Mouse (Mus musculus) neural tube, embryonic 11.5 days (tissue): ENCODE results near the gene Ppp4c. TPM values are rescaled to one million over a fixed set of nuclear protein-coding genes. Genes with fewer than 3 reads are reported as not detected.

Experiments
- ATAC-seq: fragments of 200-750 bp; cut with Nextera tagmentation; 2 replicates; pipeline ENCODE4 v1.8.0; 2017; ENCODE audit warnings: moderate number of reproducible peaks, mild to moderate bottlenecking, moderate TSS enrichment, moderate library complexity; ENCODE audit not compliant: insufficient read depth, low FRiP score, low TSS enrichment
- DNase-seq: peaks from one replicate; pipeline ENCODE4 v3.0.0-alpha.2; 2015; ENCODE audit warnings: low spot score
- H3K27ac ChIP-seq: fragments of 300-500 bp; sonication (generic); 2 replicates; pipeline ENCODE4 v1.5.1; 2014; ENCODE audit warnings: low read depth, mild to moderate bottlenecking, low read length
- H3K27me3 ChIP-seq: fragments of 300-500 bp; sonication (generic); 2 replicates; pipeline ENCODE4 v1.6.1; 2014; ENCODE audit warnings: mild to moderate bottlenecking, low read length, mixed read lengths; ENCODE audit not compliant: control insufficient read depth, insufficient read depth
- H3K36me3 ChIP-seq: fragments of 300-500 bp; sonication (generic); 2 replicates; pipeline ENCODE4 v1.6.1; 2014; ENCODE audit warnings: mild to moderate bottlenecking, low read length, moderate library complexity, mixed read lengths; ENCODE audit not compliant: control insufficient read depth, insufficient read depth
- H3K4me1 ChIP-seq: fragments of 300-500 bp; sonication (generic); 2 replicates; pipeline ENCODE4 v1.6.1; 2014; ENCODE audit warnings: low read length, mixed read lengths; ENCODE audit not compliant: control insufficient read depth, insufficient read depth
- H3K4me2 ChIP-seq: fragments of 300-500 bp; sonication (generic); 2 replicates; pipeline ENCODE4 v1.6.1; 2014; ENCODE audit warnings: low read depth, mild to moderate bottlenecking, moderate library complexity
- H3K4me3 ChIP-seq: fragments of 300-500 bp; sonication (generic); 2 replicates; pipeline ENCODE4 v1.5.1; 2014; ENCODE audit warnings: low read depth, low read length
- H3K9ac ChIP-seq: fragments of 300-500 bp; sonication (generic); 2 replicates; pipeline ENCODE4 v1.6.1; 2014; ENCODE audit warnings: mild to moderate bottlenecking, low read length
- H3K9me3 ChIP-seq: fragments of 300-500 bp; sonication (generic); 2 replicates; pipeline ENCODE4 v1.6.1; 2016; ENCODE audit warnings: low read length; ENCODE audit not compliant: control insufficient read depth
- WGBS: fragments of 180-500 bp; shearing (Covaris S2); extraction: QIAGEN DNeasy Blood & Tissue Kit; methylation state at CpG from one replicate; pipeline ENCODE4 v1.1.7; 2014; 5-methylcytosine and 5-hydroxymethylcytosine counted together
- polyA plus RNA-seq: library from polyadenylated mRNA; unstranded; fragments of >200 nt; fragmentation: Nextera tagmentation; extraction: Ambion mirVana; gene quantifications from 2 replicates; pipeline ENCODE4 v1.2.1, GENCODE M21; 2014

Ppp4c gene
- polyA plus RNA-seq, 1 experiment from 2014 or later, result 318 TPM

DNA sequence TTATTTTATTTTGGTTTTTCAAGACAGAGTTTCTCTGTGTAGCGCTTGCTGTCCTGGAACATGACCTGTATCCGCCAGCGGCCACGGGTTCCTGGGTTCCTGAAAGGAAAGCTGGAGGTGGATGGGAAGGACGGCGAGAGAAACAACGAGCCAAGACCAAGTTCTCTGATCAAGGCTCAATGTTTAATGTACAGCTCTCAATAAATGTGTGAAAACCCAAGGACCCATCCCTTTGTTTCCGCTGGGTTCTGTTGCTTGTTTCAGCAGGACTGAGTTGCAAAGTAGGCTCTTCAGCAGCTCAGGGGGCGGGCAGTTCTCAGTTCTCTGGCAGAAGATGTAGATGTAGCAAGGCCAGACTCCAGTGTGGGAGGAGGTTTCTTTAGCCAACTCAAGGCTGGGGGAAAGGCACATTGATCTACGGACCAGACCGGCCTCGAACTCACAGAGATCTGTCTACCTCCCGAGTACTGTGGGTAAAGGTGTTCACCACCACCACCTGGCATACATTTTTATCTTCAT lies 50.3 kb downstream of the Ppp4c start:
- no peaks in the 10 kb centered on the region for H3K4me1 ChIP-seq
- ATAC-seq (no peak), DNase-seq (no peak)
- H3K27me3 ChIP-seq, result no peaks in the 10 kb centered on the region
- no peaks in the 10 kb centered on the region for H3K9me3 ChIP-seq
- H3K4me2 ChIP-seq, result no peak overlapping the region
- H3K27ac ChIP-seq, result no peak overlapping the region
- WGBS, result 89% methylated on average over 13 of the region's 13 CpGs
- H3K4me3 ChIP-seq, result no peak overlapping the region
- H3K9ac ChIP-seq, result no peak overlapping the region
- H3K36me3 ChIP-seq, result no peaks in the 10 kb centered on the region

- H3K27me3 ChIP-seq, result no peaks in the 10 kb centered on the region
- H3K4me1 ChIP-seq, result no peaks in the 10 kb centered on the region
- H3K4me2 ChIP-seq, result no peak overlapping the region
- no peak for DNase-seq
- ATAC-seq, result no peak
- H3K4me3 ChIP-seq, result no peak overlapping the region
- H3K36me3 ChIP-seq, result no peaks in the 10 kb centered on the region
- H3K27ac ChIP-seq, result no peak overlapping the region
- H3K9ac ChIP-seq, result no peak overlapping the region
- H3K9me3 ChIP-seq, result no peaks in the 10 kb centered on the region
- WGBS, result 89% methylated on average over 5 of the region's 5 CpGs
Observed at GRCm38 (mm10) chr7:126741452-126741851, 50.8 kb downstream of the Ppp4c start.

- H3K9me3 ChIP-seq, result no peaks in the 10 kb centered on the region
- no peaks in the 10 kb centered on the region for H3K36me3 ChIP-seq
- no peaks in the 10 kb centered on the region for H3K27me3 ChIP-seq
- no peak overlapping the region for H3K27ac ChIP-seq
- H3K4me3 ChIP-seq, result no peak overlapping the region
- 87% methylated on average over 5 of the region's 5 CpGs for WGBS
- DNase-seq (no peak), ATAC-seq (no peak)
- H3K4me2 ChIP-seq, result no peak overlapping the region
- no peak overlapping the region for H3K9ac ChIP-seq
- H3K4me1 ChIP-seq, result no peaks in the 10 kb centered on the region
Observed at GRCm38 (mm10) chr7:126740977-126741376, 51.3 kb downstream of the Ppp4c start.

- H3K9me3 ChIP-seq, result no peaks in the 10 kb centered on the region
- no peak overlapping the region for H3K27ac ChIP-seq
- H3K9ac ChIP-seq, result no peak overlapping the region
- 86% methylated on average over 13 of the region's 13 CpGs for WGBS
- no peaks in the 10 kb centered on the region for H3K4me1 ChIP-seq
- no peak overlapping the region for H3K4me2 ChIP-seq
- no peak overlapping the region for H3K4me3 ChIP-seq
- H3K36me3 ChIP-seq, result no peaks in the 10 kb centered on the region
- ATAC-seq (no peak), DNase-seq (no peak)
- H3K27me3 ChIP-seq, result no peaks in the 10 kb centered on the region
Observed at GRCm38 (mm10) chr7:126740132-126740735, 52.1 kb downstream of the Ppp4c start.

DNA sequence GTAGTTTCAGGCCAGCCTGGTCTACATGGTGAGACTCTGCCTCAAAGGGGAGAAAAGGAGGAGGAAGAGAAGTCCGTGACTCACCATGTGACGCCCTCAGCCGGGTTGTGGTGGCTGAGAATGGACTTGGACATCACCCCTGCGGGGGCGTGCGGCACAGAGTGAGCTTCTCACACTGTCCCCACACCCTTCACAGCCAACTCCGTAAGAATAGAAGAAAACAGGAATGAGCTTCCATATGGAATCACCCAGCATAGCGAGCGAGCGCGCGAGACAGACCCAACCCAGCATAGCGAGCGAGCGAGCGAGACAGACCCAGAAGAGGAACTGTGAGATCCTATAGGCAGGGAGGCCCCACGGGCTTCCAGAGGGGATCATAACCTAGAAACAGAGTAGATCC lies 52.7 kb downstream of the Ppp4c start:
- Histone ChIP-seq H3K9me3 (no peaks in the 10 kb centered on the region), H3K9ac (no peak overlapping the region), H3K27ac (no peak overlapping the region), H3K4me3 (no peak overlapping the region), H3K4me2 (no peak overlapping the region), H3K4me1 (no peaks in the 10 kb centered on the region), H3K36me3 (no peaks in the 10 kb centered on the region), H3K27me3 (no peaks in the 10 kb centered on the region)
- ATAC-seq (no peak), DNase-seq (no peak)
- 89% methylated on average over 17 of the region's 17 CpGs for WGBS

- 82% methylated on average over 8 of the region's 8 CpGs for whole genome bisulfite sequencing
- Histone ChIP-seq H3K36me3 (no peaks in the 10 kb centered on the region), H3K27ac (no peak overlapping the region), H3K4me3 (no peak overlapping the region), H3K27me3 (no peaks in the 10 kb centered on the region), H3K4me2 (no peak overlapping the region), H3K9me3 (no peaks in the 10 kb centered on the region), H3K9ac (no peak overlapping the region), H3K4me1 (no peaks in the 10 kb centered on the region)
- no peak for DNase-seq
- no peak for ATAC-seq
Observed at GRCm38 (mm10) chr7:126736122-126736521, 56.2 kb downstream of the Ppp4c start.

Other genes starting within 250 kb of the Ppp4c start
- gene Eif3c, start 226.1 kb downstream of the Ppp4c start, polyA plus RNA-seq, result 188 and 191 TPM in 2 replicates
- gene Apobr, start 207.6 kb downstream of the Ppp4c start, polyA plus RNA-seq, result 0.54 and 0.60 TPM in 2 replicates
- gene Cln3, start 206.7 kb downstream of the Ppp4c start, polyA plus RNA-seq, result 19.8 and 21.7 TPM in 2 replicates
- not detected in 2 replicates for gene Il27, start 197.6 kb downstream of the Ppp4c start, polyA plus RNA-seq
- 1.1 and 1.4 TPM in 2 replicates for gene Nupr1, start 161.6 kb downstream of the Ppp4c start, polyA plus RNA-seq
- 47.8 and 63.1 TPM in 2 replicates for gene Sgf29, start 143.2 kb downstream of the Ppp4c start, polyA plus RNA-seq
- gene Sult1a1, start 116.1 kb downstream of the Ppp4c start, polyA plus RNA-seq, result not detected in 2 replicates
- 159 and 165 TPM in 2 replicates for gene Bola2, start 97.1 kb downstream of the Ppp4c start, polyA plus RNA-seq
- gene Slx1b, start 96.7 kb downstream of the Ppp4c start, polyA plus RNA-seq, result 10.6 and 11.7 TPM in 2 replicates
- gene Coro1a, start 84.7 kb downstream of the Ppp4c start, polyA plus RNA-seq, result 50.6 and 52.5 TPM in 2 replicates
- gene Mapk3, start 32.9 kb downstream of the Ppp4c start, polyA plus RNA-seq, result 55.3 and 58.0 TPM in 2 replicates
- gene Gdpd3, start 26.2 kb downstream of the Ppp4c start, polyA plus RNA-seq, result 1.2 and 1.5 TPM in 2 replicates
- gene Ypel3, start 15.5 kb downstream of the Ppp4c start, polyA plus RNA-seq, result 115 and 121 TPM in 2 replicates
- 0.38 and 0.64 TPM in 2 replicates for gene Tbx6, start 11.0 kb downstream of the Ppp4c start, polyA plus RNA-seq
- gene Fam57b, start 5.2 kb upstream of the Ppp4c start, polyA plus RNA-seq, result 14.3 and 14.4 TPM in 2 replicates
- not detected in 2 replicates for gene 4930451I11Rik, start 39.1 kb upstream of the Ppp4c start, polyA plus RNA-seq
- 4.4 and 5.6 TPM in 2 replicates for gene Doc2a, start 54.9 kb upstream of the Ppp4c start, polyA plus RNA-seq
- gene Hirip3, start 69.5 kb upstream of the Ppp4c start, polyA plus RNA-seq, result 21.0 and 23.4 TPM in 2 replicates
- 91.8 and 96.3 TPM in 2 replicates for gene Ino80e, start 69.9 kb upstream of the Ppp4c start, polyA plus RNA-seq
- gene Taok2, start 92.2 kb upstream of the Ppp4c start, polyA plus RNA-seq, result 33.2 and 34.0 TPM in 2 replicates
- 19.7 and 20.0 TPM in 2 replicates for gene Tmem219, start 130.4 kb upstream of the Ppp4c start, polyA plus RNA-seq
- 33.4 and 35.6 TPM in 2 replicates for gene Kctd13, start 136.4 kb upstream of the Ppp4c start, polyA plus RNA-seq
- gene Asphd1, start 157.1 kb upstream of the Ppp4c start, polyA plus RNA-seq, result 0.82 and 0.87 TPM in 2 replicates
- gene Sez6l2, start 158.1 kb upstream of the Ppp4c start, polyA plus RNA-seq, result 10.0 and 13.5 TPM in 2 replicates
- gene Cdipt, start 183.4 kb upstream of the Ppp4c start, polyA plus RNA-seq, result 79.1 and 80.3 TPM in 2 replicates
- 0.47 and 1.1 TPM in 2 replicates for gene Cdiptos, start 183.6 kb upstream of the Ppp4c start, polyA plus RNA-seq
- gene Mvp, start 222.1 kb upstream of the Ppp4c start, polyA plus RNA-seq, result 3.0 and 4.2 TPM in 2 replicates
- 1.1 TPM in 1 of 2 replicates, not detected in the other for gene Pagr1b, start 224.0 kb upstream of the Ppp4c start, polyA plus RNA-seq
- gene Pagr1a, start 224.9 kb upstream of the Ppp4c start, polyA plus RNA-seq, result 99.6 and 105 TPM in 2 replicates
- 14.3 and 19.4 TPM in 2 replicates for gene Gm42742, start 228.6 kb upstream of the Ppp4c start, polyA plus RNA-seq
- 6.2 and 6.9 TPM in 2 replicates for gene Prrt2, start 228.7 kb upstream of the Ppp4c start, polyA plus RNA-seq
- 90.8 and 94.5 TPM in 2 replicates for gene Maz, start 234.5 kb upstream of the Ppp4c start, polyA plus RNA-seq
- 156 and 168 TPM in 2 replicates for gene Kif22, start 250.0 kb upstream of the Ppp4c start, polyA plus RNA-seq